Mouse (Mus musculus) heart, adult 18-20 months (tissue): ENCODE data around the gene Fam129c. TPM values are rescaled to one million over a fixed set of nuclear protein-coding genes. Genes with fewer than 3 reads are reported as not detected.

ENCODE experiments used
- microRNA-seq, 2 experiments: library from miRNA; unstranded; fragments of <30 nt; microRNA quantifications; one replicate each; pipeline ENCODE4 v1.2.0; 2022
- total RNA-seq, 2 experiments: library from RNA; stranded (reverse); gene quantifications; 2 replicates each; pipeline ENCODE4 v1.2.3; 2021

Fam129c gene
- total RNA-seq, 2 experiments from 2014 or later: 0.99 to 1.0 TPM

Small RNAs within 50 kb of the gene (microRNA-seq; reads per million reads assigned to microRNA genes)
- 0 reads per million in 2 experiments for gene Mir6769b

Other genes with a start within 250 kb of the Fam129c start
- gene Use1, start 230.8 kb upstream of the Fam129c start, total RNA-seq: 100 to 1,000 TPM; 163 to 174 TPM
- gene Ocel1, start 226.3 kb upstream of the Fam129c start, total RNA-seq: 10 to 100 TPM; 14.2 to 14.9 TPM
- gene Nr2f6, start 215.7 kb upstream of the Fam129c start, total RNA-seq: 10 to 100 TPM; 48.0 to 53.8 TPM
- 10 to 100 TPM; 20.4 to 23.2 TPM for gene Ushbp1, start 201.8 kb upstream of the Fam129c start, total RNA-seq
- gene Babam1, start 200.8 kb upstream of the Fam129c start, total RNA-seq: 10 to 100 TPM; 67.9 to 69.8 TPM
- not detected for gene Ankle1, start 191.6 kb upstream of the Fam129c start, total RNA-seq
- gene Abhd8, start 134.0 kb upstream of the Fam129c start, total RNA-seq: 10 to 100 TPM; 23.8 to 26.6 TPM
- gene Mrpl34, start 132.7 kb upstream of the Fam129c start, total RNA-seq: 100 to 1,000 TPM; 126 to 127 TPM
- 10 to 100 TPM; 31.4 to 32.1 TPM for gene Dda1, start 128.4 kb upstream of the Fam129c start, total RNA-seq
- 10 to 100 TPM; 16.6 to 16.9 TPM for gene Ano8, start 111.7 kb upstream of the Fam129c start, total RNA-seq
- 10 to 100 TPM; 19.1 to 22.2 TPM for gene Gtpbp3, start 109.5 kb upstream of the Fam129c start, total RNA-seq
- 10 to 100 TPM; 23.0 to 30.9 TPM for gene Plvap, start 85.9 kb upstream of the Fam129c start, total RNA-seq
- not detected for gene Ccdc194, start 71.9 kb upstream of the Fam129c start, total RNA-seq
- gene Bst2, start 60.2 kb upstream of the Fam129c start, total RNA-seq: 10 to 100 TPM; 19.3 to 40.2 TPM
- gene Mvb12a, start 54.7 kb upstream of the Fam129c start, total RNA-seq: 10 to 100 TPM; 28.4 to 28.5 TPM
- gene Tmem221, start 38.8 kb upstream of the Fam129c start, total RNA-seq: under 1 TPM; 0.42 to 0.51 TPM
- gene Nxnl1, start 31.0 kb upstream of the Fam129c start, total RNA-seq: under 1 TPM; 0.15 TPM
- gene Slc27a1, start 28.8 kb upstream of the Fam129c start, total RNA-seq: 100 to 1,000 TPM; 162 to 202 TPM
- gene Pgls, start 5.5 kb upstream of the Fam129c start, total RNA-seq: 10 to 100 TPM; 66.5 to 72.2 TPM
- 10 to 100 TPM; 41.6 to 42.4 TPM for gene Colgalt1, start 13.3 kb downstream of the Fam129c start, total RNA-seq
- under 1 TPM; 0.55 to 0.87 TPM for gene Unc13a, start 74.1 kb downstream of the Fam129c start, total RNA-seq
- 1 to 10 TPM; 7.3 to 8.3 TPM for gene Jak3, start 78.6 kb downstream of the Fam129c start, total RNA-seq
- 1 to 10 TPM; 1.3 to 1.6 TPM for gene Insl3, start 91.6 kb downstream of the Fam129c start, total RNA-seq
- gene B3gnt3, start 104.1 kb downstream of the Fam129c start, total RNA-seq: 1 to 10 TPM; 4.9 to 5.9 TPM
- gene Fcho1, start 128.1 kb downstream of the Fam129c start, total RNA-seq: 1 to 10 TPM in 1 of 2 experiments, under 1 TPM in 1; 0.79 to 2.4 TPM